Mouse (Mus musculus): ENCODE results near the gene Myo18a.
A peak's percentile ranks its signal among the peaks of the same experiment; 100 is the strongest.
"Not testable (repeated sequence)": the region's sequence is repeated elsewhere in the genome, so short reads cannot be mapped to it uniquely, and the experiment has no call there.

Gene Myo18a

GRCm38 (mm10) chr11:77762783-77763672 lies at the start of gene Myo18a:
Gene Myo18a, plus strand, starts transcription at chr11:77763246.
- DNase-seq (ENCODE audit: extremely low spot score, low spot score), result peak; percentile 93

GRCm38 (mm10) chr11:77713736-77714135 lies 49.3 kb upstream of the Myo18a start:
- no peak for DNase-seq (ENCODE audit: extremely low spot score, low spot score)

- no peak for DNase-seq (ENCODE audit: extremely low spot score, low spot score)
Measured at GRCm38 (mm10) chr11:77719055-77719454, 44.0 kb upstream of the Myo18a start.

- DNase-seq (ENCODE audit: extremely low spot score, low spot score), result no peak
Measured at GRCm38 (mm10) chr11:77721389-77721788, 41.7 kb upstream of the Myo18a start.

GRCm38 (mm10) chr11:77724766-77725165 lies 38.3 kb upstream of the Myo18a start:
- DNase-seq (ENCODE audit: extremely low spot score, low spot score), result no peak

- no peak for DNase-seq (ENCODE audit: extremely low spot score, low spot score)
Measured at GRCm38 (mm10) chr11:77725183-77725582, 37.9 kb upstream of the Myo18a start, which contains the start of gene Cryba1. Gene Cryba1, minus strand, starts transcription at chr11:77725283.

GRCm38 (mm10) chr11:77728587-77728986 lies 34.5 kb upstream of the Myo18a start:
- no peak for DNase-seq (ENCODE audit: extremely low spot score, low spot score)

GRCm38 (mm10) chr11:77737289-77737688 lies 25.8 kb upstream of the Myo18a start:
- peak; percentile 88 for DNase-seq (ENCODE audit: extremely low spot score, low spot score)

GRCm38 (mm10) chr11:77738555-77738954 lies 24.5 kb upstream of the Myo18a start:
- DNase-seq (ENCODE audit: extremely low spot score, low spot score), result no peak

- DNase-seq (ENCODE audit: extremely low spot score, low spot score), result no peak
Measured at GRCm38 (mm10) chr11:77743966-77744365, 19.1 kb upstream of the Myo18a start.

- no peak for DNase-seq (ENCODE audit: extremely low spot score, low spot score)
Measured at GRCm38 (mm10) chr11:77746652-77747051, 16.4 kb upstream of the Myo18a start.

GRCm38 (mm10) chr11:77747103-77747502 lies 15.9 kb upstream of the Myo18a start:
- not testable (repeated sequence) for DNase-seq (ENCODE audit: extremely low spot score, low spot score)

- no peak for DNase-seq (ENCODE audit: extremely low spot score, low spot score)
Measured at GRCm38 (mm10) chr11:77748996-77749395, 14.1 kb upstream of the Myo18a start.

- no peak for DNase-seq (ENCODE audit: extremely low spot score, low spot score)
Measured at GRCm38 (mm10) chr11:77752525-77752924, 10.5 kb upstream of the Myo18a start.

- no peak for DNase-seq (ENCODE audit: extremely low spot score, low spot score)
Measured at GRCm38 (mm10) chr11:77753469-77753868, 9.6 kb upstream of the Myo18a start.

- DNase-seq (ENCODE audit: extremely low spot score, low spot score), result no peak
Measured at GRCm38 (mm10) chr11:77760031-77760430, 3.0 kb upstream of the Myo18a start.

- DNase-seq (ENCODE audit: extremely low spot score, low spot score), result peak; percentile 79
Measured at GRCm38 (mm10) chr11:77763673-77764340, 761 bp downstream of the Myo18a start.

GRCm38 (mm10) chr11:77764694-77765458 lies 1.8 kb downstream of the Myo18a start:
- no peak for DNase-seq (ENCODE audit: extremely low spot score, low spot score)

GRCm38 (mm10) chr11:77765459-77765777 lies 2.4 kb downstream of the Myo18a start:
- no peak for DNase-seq (ENCODE audit: extremely low spot score, low spot score)

GRCm38 (mm10) chr11:77766351-77767001 lies 3.4 kb downstream of the Myo18a start:
- peak; percentile 59 for DNase-seq (ENCODE audit: extremely low spot score, low spot score)

- no peak for DNase-seq (ENCODE audit: extremely low spot score, low spot score)
Measured at GRCm38 (mm10) chr11:77769496-77769895, 6.5 kb downstream of the Myo18a start.

Data from neural tube, embryonic 10.5 days (tissue).